Mouse (Mus musculus) adrenal gland, adult 10 weeks (tissue): ENCODE data around the gene Afap1. TPM values are rescaled to one million over a fixed set of nuclear protein-coding genes. Genes with fewer than 3 reads are reported as not detected.

Source experiments
- polyA plus RNA-seq: library from polyadenylated mRNA; stranded (reverse); fragments of 350-450 nt; fragmentation: Illumina TruSeq; extraction: RNeasy Lipid Tissue Mini Kit (QIAGEN cat#74804); gene quantifications from one replicate; pipeline ENCODE4 v1.2.3, GENCODE M21; 2014; ENCODE audit warnings: low read depth, low replicate concordance

The Afap1 gene
- polyA plus RNA-seq: 9.5 TPM

DNA sequence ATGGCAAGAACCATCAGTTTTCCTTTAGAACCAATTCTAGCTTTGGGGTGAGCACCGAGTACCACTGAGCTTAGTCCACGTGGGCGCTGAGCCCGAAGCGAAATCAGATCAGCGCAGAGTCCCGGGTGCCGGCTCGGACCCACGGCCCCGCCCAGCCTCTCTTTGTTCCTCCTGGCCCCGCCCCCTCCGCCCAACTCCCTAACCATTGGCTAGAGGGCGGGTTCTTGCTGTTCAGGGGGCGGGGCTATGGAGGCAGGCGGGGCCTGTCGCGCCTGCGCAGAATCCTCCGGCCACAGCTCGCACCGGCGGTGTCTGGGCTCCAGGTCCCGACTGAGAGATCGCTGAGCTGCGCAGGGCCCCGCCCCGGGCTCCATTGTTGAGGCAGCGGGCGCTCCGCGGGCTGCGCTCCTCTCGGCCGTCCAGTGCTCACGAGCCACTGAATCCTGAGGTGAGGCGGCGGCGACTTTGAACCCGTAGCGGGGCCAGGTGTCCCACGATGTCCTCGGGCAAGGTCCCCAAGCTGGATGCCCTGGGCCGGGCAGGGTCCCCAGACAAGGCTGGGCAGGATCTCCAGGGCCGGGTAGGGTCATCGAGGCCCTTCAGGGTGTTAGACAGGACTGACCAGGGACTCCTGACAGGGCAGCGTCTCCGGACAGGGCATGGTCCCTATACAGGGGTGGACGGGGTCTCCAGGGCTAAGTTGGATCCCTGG is at the start of gene Afap1:
TSS of gene Afap1 (plus strand) at position 227 of the 712 bp plus-strand sequence.

Other genes starting within 250 kb of the Afap1 start
- 0.87 TPM for gene Htra3, start 213.5 kb upstream of the Afap1 start, polyA plus RNA-seq
- 0.93 TPM for gene Sh3tc1, start 153.3 kb upstream of the Afap1 start, polyA plus RNA-seq
- 1.2 TPM for gene Ablim2, start 135.4 kb upstream of the Afap1 start, polyA plus RNA-seq